In the genomic region with DNA sequence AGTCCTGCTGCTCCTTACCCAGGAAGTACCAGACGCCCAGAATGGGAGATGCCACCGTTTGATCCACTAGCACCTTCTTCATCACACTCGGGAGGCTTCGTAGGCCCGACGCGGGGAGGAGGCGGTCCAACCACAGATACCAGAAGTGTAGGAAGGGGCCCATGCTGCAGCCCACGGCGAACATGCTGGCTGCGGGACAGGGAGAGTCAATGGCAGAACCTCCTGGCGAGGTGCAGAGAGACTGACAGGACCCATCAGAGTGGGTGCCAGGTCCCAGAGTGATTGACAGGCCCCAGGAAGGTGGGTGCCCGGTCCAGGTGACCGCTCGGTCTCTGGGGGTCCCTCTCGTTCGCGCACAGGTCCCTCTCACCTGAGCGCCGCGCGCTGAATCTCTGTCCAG, we compare ENCODE assay signal across 8 mouse cellular contexts. TPM values are rescaled to one million over a fixed set of nuclear protein-coding genes. Genes with fewer than 3 reads are reported as not detected.
DNase-seq lines count a peak whose midpoint lies in the region; ATAC-seq and TF ChIP-seq lines count a peak whose summit lies in the region.

No protein-coding gene starts in this region.

- DNase-seq in adrenal gland, adult 2 months: peak; percentile 57
- no peak for DNase-seq in adrenal gland, postnatal 10 days
- DNase-seq in lung, postnatal 0 days (ENCODE audit: low spot score): no peak
- no peak for DNase-seq in lung, postnatal 4 days
- DNase-seq in hindbrain, postnatal 0 days (ENCODE audit: low spot score): peak; percentile 25
- DNase-seq in urinary bladder, adult 18-20 months (ENCODE audit: low spot score in 2 of 2): no peak
- no peak for DNase-seq in lung, postnatal 10 days

- under 1% methylated on average over 22 of the region's 22 CpGs for WGBS in lung, postnatal 0 days
- under 1% methylated on average over 22 of the region's 22 CpGs for WGBS in hindbrain, postnatal 0 days

- H3K27ac ChIP-seq in lung, postnatal 0 days (ENCODE audit: low read length): peak overlapping the region; percentile 87
- H3K27ac ChIP-seq in hindbrain, postnatal 0 days: peak overlapping the region; percentile 62; the same call in 1 of the 2 replicates

- H3K9ac ChIP-seq in lung, postnatal 0 days (replicated peaks; ENCODE audit: low read depth): peak overlapping the region; percentile 79
- peak overlapping the region; percentile 64 for H3K9ac ChIP-seq in hindbrain, postnatal 0 days (replicated peaks; ENCODE audit: low read length)

- ATAC-seq in lung, postnatal 0 days: peak; percentile 1
- ATAC-seq in hindbrain, postnatal 0 days: no peak

- no peak for TF ChIP-seq CTCF in lung, postnatal 0 days (IDR thresholded peaks at IDR 0.05)
- no peak for TF ChIP-seq CTCF in hindbrain, postnatal 0 days (IDR thresholded peaks at IDR 0.05; ENCODE audit: low read depth)

- no peaks in the 10 kb centered on the region for H3K27me3 ChIP-seq in lung, postnatal 0 days (replicated peaks; ENCODE audit: insufficient read depth, low read length)
- H3K27me3 ChIP-seq in hindbrain, postnatal 0 days (ENCODE audit: insufficient read depth, low read length): no peaks in the 10 kb centered on the region
- no peaks in the 10 kb centered on the region for H3K27me3 ChIP-seq in myocyte (ENCODE audit: control insufficient read depth, insufficient read depth, insufficient read length)

- peak overlapping the region; percentile 79 for H3ac ChIP-seq in myocyte (ENCODE audit: control insufficient read depth, insufficient read length)

- peaks cover 8% of the 10 kb centered on the region; the same call in 1 of the 2 replicates for H3K36me3 ChIP-seq in lung, postnatal 0 days (ENCODE audit: insufficient read depth, low read length)
- peaks cover 20% of the 10 kb centered on the region for H3K36me3 ChIP-seq in hindbrain, postnatal 0 days (ENCODE audit: insufficient read depth, low read length)
- H3K36me3 ChIP-seq in myocyte (ENCODE audit: control insufficient read depth, insufficient read depth): no peaks in the 10 kb centered on the region

- H3K4me2 ChIP-seq in lung, postnatal 0 days (replicated peaks; ENCODE audit: low read depth, low read length): peak overlapping the region; percentile 99
- H3K4me2 ChIP-seq in hindbrain, postnatal 0 days (ENCODE audit: low read depth, low read length): peak overlapping the region; percentile 90
- H3K4me2 ChIP-seq in myocyte (ENCODE audit: low read depth): peak overlapping the region; percentile 81

- H3K4me1 ChIP-seq in lung, postnatal 0 days (ENCODE audit: insufficient read depth, low read depth, low read length): peaks cover 12% of the 10 kb centered on the region; the same call in 1 of the 2 replicates
- peaks cover 18% of the 10 kb centered on the region for H3K4me1 ChIP-seq in hindbrain, postnatal 0 days (ENCODE audit: insufficient read depth, low read length)

- no peak for TF ChIP-seq POLR2A in myocyte (IDR thresholded peaks at IDR 0.05; ENCODE audit: insufficient read length, low read depth)

- H3K4me3 ChIP-seq in lung, postnatal 0 days (ENCODE audit: low read depth, low read length): peak overlapping the region; percentile 55
- peak overlapping the region; percentile 60 for H3K4me3 ChIP-seq in hindbrain, postnatal 0 days (ENCODE audit: low read length)
- peak overlapping the region; percentile 41 for H3K4me3 ChIP-seq in myocyte

- H3K9me3 ChIP-seq in lung, postnatal 0 days (ENCODE audit: low read length): no peaks in the 10 kb centered on the region
- no peaks in the 10 kb centered on the region for H3K9me3 ChIP-seq in hindbrain, postnatal 0 days (ENCODE audit: low read length)

- no peak for TF ChIP-seq EP300 in lung, postnatal 0 days (IDR thresholded peaks at IDR 0.05)

- H3K79me2 ChIP-seq in myocyte (ENCODE audit: control insufficient read depth, insufficient read depth): no peaks in the 10 kb centered on the region

TF ChIP-seq in myocyte, 11 proteins besides CTCF, POLR2A, EP300 and RAD21:
- TF ChIP-seq USF1 (IDR thresholded peaks at IDR 0.05; ENCODE audit: low read depth) (no peak), MAX (IDR thresholded peaks at IDR 0.05; ENCODE audit: low read depth) (no peak), CEBPB (IDR thresholded peaks at IDR 0.05; ENCODE audit: insufficient read depth, poor library complexity, severe bottlenecking) (no peak)

RNA-seq across cellular contexts. Expression of a gene that starts 0.4 kb away (rescaled TPM):
- total RNA-seq in adrenal gland, adult 2 months (2021): 100 to 1,000 TPM; 108 to 132 TPM
- polyA plus RNA-seq in adrenal gland, adult 2 months (2012; rRNA removed): 359 and 417 TPM in 2 replicates
- 100 to 1,000 TPM in 1 of 2 experiments, 10 to 100 TPM in 1; 92.9 to 106 TPM for total RNA-seq in adrenal gland, postnatal 10 days (2021)
- 57.4 and 88.8 TPM in 2 replicates for polyA plus RNA-seq in lung, postnatal 0 days (2015; fragmentation: Nextera tagmentation; extraction: Ambion mirVana)
- 37.2 and 53.9 TPM in 2 replicates for total RNA-seq in hindbrain, postnatal 0 days (2014; rRNA removed)
- 56.1 and 63.3 TPM in 2 replicates for polyA plus RNA-seq in hindbrain, postnatal 0 days (2015; fragmentation: Nextera tagmentation; extraction: Ambion mirVana)
- 73.0 TPM for polyA plus RNA-seq in myocyte (2012; fragmentation: generic; extraction: Trizol)

RNA-seq across cellular contexts. Expression of a gene that starts 5.9 kb away (rescaled TPM):
- 10 to 100 TPM; 49.1 to 85.5 TPM for total RNA-seq in adrenal gland, adult 2 months (2021)
- 141 and 152 TPM in 2 replicates for polyA plus RNA-seq in adrenal gland, adult 2 months (2012; rRNA removed)
- 10 to 100 TPM; 53.3 to 53.9 TPM for total RNA-seq in adrenal gland, postnatal 10 days (2021)
- 17.6 and 28.6 TPM in 2 replicates for polyA plus RNA-seq in lung, postnatal 0 days (2015; fragmentation: Nextera tagmentation; extraction: Ambion mirVana)
- total RNA-seq in hindbrain, postnatal 0 days (2014; rRNA removed): 610 and 693 TPM in 2 replicates
- polyA plus RNA-seq in hindbrain, postnatal 0 days (2015; fragmentation: Nextera tagmentation; extraction: Ambion mirVana): 693 and 724 TPM in 2 replicates
- 34.9 TPM for polyA plus RNA-seq in myocyte (2012; fragmentation: generic; extraction: Trizol)

RNA-seq across cellular contexts. Expression of a gene that starts 16.2 kb away (rescaled TPM):
- total RNA-seq in adrenal gland, adult 2 months (2021): 10 to 100 TPM; 37.2 to 49.0 TPM
- polyA plus RNA-seq in adrenal gland, adult 2 months (2012; rRNA removed): 296 and 305 TPM in 2 replicates
- 10 to 100 TPM; 37.7 to 46.4 TPM for total RNA-seq in adrenal gland, postnatal 10 days (2021)
- polyA plus RNA-seq in lung, postnatal 0 days (2015; fragmentation: Nextera tagmentation; extraction: Ambion mirVana): 28.0 and 30.5 TPM in 2 replicates
- total RNA-seq in hindbrain, postnatal 0 days (2014; rRNA removed): 162 and 176 TPM in 2 replicates
- 101 and 103 TPM in 2 replicates for polyA plus RNA-seq in hindbrain, postnatal 0 days (2015; fragmentation: Nextera tagmentation; extraction: Ambion mirVana)
- polyA plus RNA-seq in myocyte (2012; fragmentation: generic; extraction: Trizol): 130 TPM

RNA-seq across cellular contexts. Expression of a gene that starts 36.8 kb away (rescaled TPM):
- total RNA-seq in adrenal gland, adult 2 months (2021): 1 to 10 TPM in 1 of 2 experiments, under 1 TPM in 1; 0.76 to 1.0 TPM
- polyA plus RNA-seq in adrenal gland, adult 2 months (2012; rRNA removed): 2.9 and 3.3 TPM in 2 replicates
- 1 to 10 TPM; 2.4 to 2.8 TPM for total RNA-seq in adrenal gland, postnatal 10 days (2021)
- polyA plus RNA-seq in lung, postnatal 0 days (2015; fragmentation: Nextera tagmentation; extraction: Ambion mirVana): 0.93 and 2.0 TPM in 2 replicates
- 0.26 and 0.72 TPM in 2 replicates for total RNA-seq in hindbrain, postnatal 0 days (2014; rRNA removed)
- 0.20 and 0.31 TPM in 2 replicates for polyA plus RNA-seq in hindbrain, postnatal 0 days (2015; fragmentation: Nextera tagmentation; extraction: Ambion mirVana)
- polyA plus RNA-seq in myocyte (2012; fragmentation: generic; extraction: Trizol): 0.10 TPM

RNA-seq across cellular contexts. Expression of a gene that starts 42.0 kb away (rescaled TPM):
- total RNA-seq in adrenal gland, adult 2 months (2021): under 1 TPM in 1 of 2 experiments, not detected in 1; 0.69 TPM
- polyA plus RNA-seq in adrenal gland, adult 2 months (2012; rRNA removed): 0.51 and 0.97 TPM in 2 replicates
- not detected for total RNA-seq in adrenal gland, postnatal 10 days (2021)
- 0.50 and 0.54 TPM in 2 replicates for polyA plus RNA-seq in lung, postnatal 0 days (2015; fragmentation: Nextera tagmentation; extraction: Ambion mirVana)
- total RNA-seq in hindbrain, postnatal 0 days (2014; rRNA removed): not detected in 2 replicates
- polyA plus RNA-seq in hindbrain, postnatal 0 days (2015; fragmentation: Nextera tagmentation; extraction: Ambion mirVana): not detected in 2 replicates
- polyA plus RNA-seq in myocyte (2012; fragmentation: generic; extraction: Trizol): 0.23 TPM

Comparison
In these comparisons a context has a peak if more than half of its experiments do, and no peak if none do; other contexts are left out.
1. DNase-seq: peak in adrenal gland, adult 2 months (single experiment) and hindbrain, postnatal 0 days (single experiment); none in adrenal gland, postnatal 10 days (single experiment), lung, postnatal 0 days (single experiment), lung, postnatal 4 days (0 of 2), urinary bladder, adult 18-20 months (0 of 2) and lung, postnatal 10 days (single experiment).
2. Peak in every context shown above with its lines, with median percentiles within 50 percentile points of each other: H3K4me2 ChIP-seq and H3K4me3 ChIP-seq.